Mouse (Mus musculus): ENCODE measurements around the gene Faf2. TPM values are rescaled to one million over a fixed set of nuclear protein-coding genes. Genes with fewer than 3 reads are reported as not detected.
A peak's percentile ranks its signal among the peaks of the same experiment; 100 is the strongest.
"Not testable (repeated sequence)": the region's sequence is repeated elsewhere in the genome, so short reads cannot be mapped to it uniquely, and the experiment has no call there.

The Faf2 gene
- polyA plus RNA-seq, 1 experiment from 2014 or later, result 76.0 TPM

- Histone ChIP-seq H3K4me2 (replicated peaks; ENCODE audit: low read depth, low read length) (no peak overlapping the region), H3K9me3 (ENCODE audit: low read length) (no peaks in the 10 kb centered on the region), H3K27me3 (ENCODE audit: insufficient read depth, low read length) (no peaks in the 10 kb centered on the region), H3K36me3 (ENCODE audit: insufficient read depth, low read length) (peaks cover 21% of the 10 kb centered on the region; the same call in 1 of the 2 replicates), H3K9ac (replicated peaks; ENCODE audit: low read length) (no peak overlapping the region), H3K27ac (ENCODE audit: low read length) (no peak overlapping the region), H3K4me1 (ENCODE audit: insufficient read depth, low read length) (peaks cover 5% of the 10 kb centered on the region), H3K4me3 (ENCODE audit: low read length) (no peak overlapping the region)
- ATAC-seq (ENCODE audit: low FRiP score, low TSS enrichment), result no peak
- 71% methylated on average over 4 of the region's 4 CpGs for WGBS
These were observed 17.4 kb upstream of the Faf2 start for GRCm38 (mm10) chr13:54604221-54604620.

DNA sequence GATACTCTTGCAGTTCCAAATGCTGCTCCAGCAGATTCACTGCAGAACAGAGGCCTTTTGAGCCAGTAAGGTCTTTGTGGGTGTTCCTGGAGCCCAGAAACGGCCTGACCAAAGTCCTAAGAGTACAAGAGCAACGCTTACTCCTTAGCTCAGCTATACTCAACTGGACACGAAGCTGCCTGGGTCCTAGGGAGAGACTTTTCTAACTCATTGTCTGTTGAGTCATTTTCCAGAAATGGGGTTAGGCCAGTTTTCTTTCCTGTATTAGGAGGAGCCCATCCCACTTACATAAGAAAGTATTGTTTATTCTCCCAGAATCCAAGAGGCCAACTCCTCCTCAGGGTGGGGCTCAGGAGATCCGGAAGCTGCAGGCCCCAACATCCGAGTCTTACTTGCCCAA lies 16.2 kb upstream of the Faf2 start:
- Histone ChIP-seq H3K4me3 (ENCODE audit: low read length) (no peak overlapping the region), H3K27me3 (ENCODE audit: insufficient read depth, low read length) (no peaks in the 10 kb centered on the region), H3K9ac (replicated peaks; ENCODE audit: low read length) (no peak overlapping the region), H3K9me3 (ENCODE audit: low read length) (no peaks in the 10 kb centered on the region), H3K36me3 (ENCODE audit: insufficient read depth, low read length) (peaks cover 17% of the 10 kb centered on the region; the same call in 1 of the 2 replicates), H3K27ac (ENCODE audit: low read length) (no peak overlapping the region), H3K4me2 (replicated peaks; ENCODE audit: low read depth, low read length) (no peak overlapping the region), H3K4me1 (ENCODE audit: insufficient read depth, low read length) (peaks cover 14% of the 10 kb centered on the region)
- WGBS, result 74% methylated on average over 5 of the region's 5 CpGs
- ATAC-seq (ENCODE audit: low FRiP score, low TSS enrichment), result no peak

DNA sequence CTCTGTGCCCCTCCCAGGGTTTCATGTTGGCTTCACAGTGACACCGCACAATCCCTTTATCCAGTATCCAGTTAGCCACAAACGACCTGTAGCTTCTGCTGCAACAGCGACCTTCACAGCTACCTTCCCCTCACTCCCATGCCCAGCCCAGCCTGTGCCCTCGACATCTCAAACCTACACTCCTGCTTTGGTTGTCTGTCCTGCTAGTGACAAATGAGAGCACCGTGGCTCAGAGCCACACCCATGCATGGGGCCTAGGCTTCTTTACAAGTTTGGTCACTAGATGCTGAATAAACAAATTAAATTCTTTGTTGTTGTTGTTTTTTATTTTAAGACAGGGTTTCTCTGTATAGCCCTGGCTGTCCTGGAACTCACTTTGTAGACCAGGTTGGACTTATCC lies 14.4 kb upstream of the Faf2 start:
- no peak for ATAC-seq (ENCODE audit: low FRiP score, low TSS enrichment)
- Histone ChIP-seq H3K27me3 (ENCODE audit: insufficient read depth, low read length) (no peaks in the 10 kb centered on the region), H3K4me1 (ENCODE audit: insufficient read depth, low read length) (peaks cover 21% of the 10 kb centered on the region), H3K36me3 (ENCODE audit: insufficient read depth, low read length) (peaks cover 14% of the 10 kb centered on the region; the same call in 1 of the 2 replicates), H3K4me3 (ENCODE audit: low read length) (no peak overlapping the region), H3K9ac (replicated peaks; ENCODE audit: low read length) (no peak overlapping the region), H3K27ac (ENCODE audit: low read length) (no peak overlapping the region), H3K4me2 (replicated peaks; ENCODE audit: low read depth, low read length) (no peak overlapping the region), H3K9me3 (ENCODE audit: low read length) (no peaks in the 10 kb centered on the region)
- WGBS, result 68% methylated on average over 5 of the region's 5 CpGs

DNA sequence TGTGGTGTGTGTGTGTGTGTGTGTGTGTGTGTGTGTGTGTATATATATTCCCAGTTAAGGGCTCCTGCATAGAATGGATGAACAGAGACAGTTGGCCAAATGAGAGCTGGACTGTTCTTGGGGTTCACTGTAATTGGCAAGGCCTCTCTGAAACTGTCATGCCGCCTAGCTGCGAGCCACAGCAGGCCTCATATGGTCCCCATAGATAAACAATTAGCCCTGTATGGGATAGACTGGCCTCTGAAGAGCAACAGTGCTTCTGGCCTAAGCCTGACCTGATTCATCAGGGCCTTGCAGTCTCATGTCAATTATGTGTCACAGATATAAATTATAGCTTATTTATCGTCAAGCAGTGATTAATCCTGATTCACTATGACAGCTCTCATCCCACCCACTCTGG lies 13.6 kb upstream of the Faf2 start:
- H3K4me3 ChIP-seq (ENCODE audit: low read length), result no peak overlapping the region
- H3K27ac ChIP-seq (ENCODE audit: low read length), result no peak overlapping the region
- H3K27me3 ChIP-seq (ENCODE audit: insufficient read depth, low read length), result no peaks in the 10 kb centered on the region
- H3K9ac ChIP-seq (replicated peaks; ENCODE audit: low read length), result no peak overlapping the region
- no peak for ATAC-seq (ENCODE audit: low FRiP score, low TSS enrichment)
- no peaks in the 10 kb centered on the region for H3K9me3 ChIP-seq (ENCODE audit: low read length)
- H3K4me1 ChIP-seq (ENCODE audit: insufficient read depth, low read length), result peaks cover 21% of the 10 kb centered on the region
- peaks cover 14% of the 10 kb centered on the region; the same call in 1 of the 2 replicates for H3K36me3 ChIP-seq (ENCODE audit: insufficient read depth, low read length)
- no peak overlapping the region for H3K4me2 ChIP-seq (replicated peaks; ENCODE audit: low read depth, low read length)
- 71% methylated on average over 3 of the region's 3 CpGs for WGBS

- H3K4me2 ChIP-seq (replicated peaks; ENCODE audit: low read depth, low read length), result no peak overlapping the region
- no peak for ATAC-seq (ENCODE audit: low FRiP score, low TSS enrichment)
- H3K27ac ChIP-seq (ENCODE audit: low read length), result no peak overlapping the region
These were observed 12.9 kb upstream of the Faf2 start for GRCm38 (mm10) chr13:54608666-54609065.

GRCm38 (mm10) chr13:54609301-54609700 lies 12.3 kb upstream of the Faf2 start:
- H3K36me3 ChIP-seq (ENCODE audit: insufficient read depth, low read length), result peaks cover 10% of the 10 kb centered on the region; the same call in 1 of the 2 replicates
- H3K4me2 ChIP-seq (replicated peaks; ENCODE audit: low read depth, low read length), result no peak overlapping the region
- 41% methylated on average over 1 of the region's 1 CpGs for WGBS
- no peaks in the 10 kb centered on the region for H3K27me3 ChIP-seq (ENCODE audit: insufficient read depth, low read length)
- peaks cover 21% of the 10 kb centered on the region for H3K4me1 ChIP-seq (ENCODE audit: insufficient read depth, low read length)
- no peaks in the 10 kb centered on the region for H3K9me3 ChIP-seq (ENCODE audit: low read length)
- ATAC-seq (ENCODE audit: low FRiP score, low TSS enrichment), result no peak
- H3K27ac ChIP-seq (ENCODE audit: low read length), result no peak overlapping the region
- H3K4me3 ChIP-seq (ENCODE audit: low read length), result no peak overlapping the region
- H3K9ac ChIP-seq (replicated peaks; ENCODE audit: low read length), result no peak overlapping the region

More at GRCm38 (mm10) chr13:54608666-54609065, 12.9 kb upstream of the Faf2 start:
- peaks cover 21% of the 10 kb centered on the region for H3K4me1 ChIP-seq (ENCODE audit: insufficient read depth, low read length)
- H3K36me3 ChIP-seq (ENCODE audit: insufficient read depth, low read length), result peaks cover 14% of the 10 kb centered on the region; the same call in 1 of the 2 replicates
- H3K4me3 ChIP-seq (ENCODE audit: low read length), result no peak overlapping the region
- WGBS, result 50% methylated on average over 8 of the region's 8 CpGs
- no peaks in the 10 kb centered on the region for H3K27me3 ChIP-seq (ENCODE audit: insufficient read depth, low read length)
- no peaks in the 10 kb centered on the region for H3K9me3 ChIP-seq (ENCODE audit: low read length)
- H3K9ac ChIP-seq (replicated peaks; ENCODE audit: low read length), result no peak overlapping the region

GRCm38 (mm10) chr13:54610613-54610971 lies 11.0 kb upstream of the Faf2 start:
- H3K4me2 ChIP-seq (replicated peaks; ENCODE audit: low read depth, low read length), result peak overlapping the region; percentile 84
- H3K4me3 ChIP-seq (ENCODE audit: low read length), result peak overlapping the region; percentile 74
- 11% methylated on average over 13 of the region's 13 CpGs for WGBS
- H3K9ac ChIP-seq (replicated peaks; ENCODE audit: low read length), result peak overlapping the region; percentile 80
- H3K4me1 ChIP-seq (ENCODE audit: insufficient read depth, low read length), result peaks cover 21% of the 10 kb centered on the region
- H3K27ac ChIP-seq (ENCODE audit: low read length), result 0 out of 2 replicates have a peak overlapping the region, but pooled peaks have one; percentile 63
- 0 out of 2 replicates have a peak, but pooled peaks cover 3% of the 10 kb centered on the region for H3K36me3 ChIP-seq (ENCODE audit: insufficient read depth, low read length)
- no peak for ATAC-seq (ENCODE audit: low FRiP score, low TSS enrichment)
- H3K27me3 ChIP-seq (ENCODE audit: insufficient read depth, low read length), result no peaks in the 10 kb centered on the region
- no peaks in the 10 kb centered on the region for H3K9me3 ChIP-seq (ENCODE audit: low read length)

DNA sequence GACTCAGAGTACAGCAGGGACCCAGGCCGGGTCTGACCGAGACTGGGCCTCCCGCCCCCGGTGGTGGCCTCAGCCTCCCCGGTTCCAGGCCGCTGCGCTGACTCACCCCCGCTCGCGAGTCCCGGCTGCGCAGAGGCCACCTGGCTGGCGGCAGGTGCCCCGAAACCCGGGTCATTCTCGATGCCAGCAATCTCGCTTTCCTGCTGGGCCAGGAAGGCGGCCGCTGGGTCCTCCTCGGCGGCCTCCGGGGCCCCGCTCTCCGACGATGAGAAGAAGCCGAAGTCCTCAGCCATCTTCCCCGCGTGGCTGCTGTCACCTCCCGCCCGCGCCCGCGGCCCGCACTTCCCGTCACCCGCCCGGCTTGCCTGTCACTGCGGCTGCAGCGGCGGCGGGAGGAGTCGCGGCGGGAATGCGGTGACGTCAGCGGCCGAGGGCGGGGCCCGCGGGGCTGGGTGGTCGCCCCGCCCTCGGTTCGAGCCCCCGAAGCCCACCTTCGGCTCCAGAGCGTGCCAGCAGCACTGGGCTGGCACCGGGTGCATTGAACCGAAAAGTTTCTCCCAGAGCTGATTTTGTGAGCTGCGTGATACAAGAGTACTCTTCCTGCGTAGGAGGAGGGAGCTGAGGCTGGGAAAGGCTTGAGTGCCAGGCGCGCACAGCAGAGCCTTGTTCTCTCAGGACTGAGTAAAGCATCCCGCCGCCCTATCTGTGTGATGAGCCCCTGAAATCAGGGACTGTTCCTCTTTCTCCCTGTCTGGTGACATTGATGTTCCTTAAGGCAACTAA lies 10.4 kb upstream of the Faf2 start, which contains the start of gene Cltb:
Cltb (minus strand) TSS at position 373 of the 783 bp plus-strand sequence.
- H3K4me3 ChIP-seq (ENCODE audit: low read length), result peak within 1 kb of the TSS; percentile 74
- peak within 1 kb of the TSS; percentile 80 for H3K9ac ChIP-seq (replicated peaks; ENCODE audit: low read length)
- WGBS, result under 1% methylated on average over 63 of the region's 66 CpGs
- peaks cover 21% of the 10 kb centered on the region for H3K4me1 ChIP-seq (ENCODE audit: insufficient read depth, low read length)
- H3K27ac ChIP-seq (ENCODE audit: low read length), result peak within 1 kb of the TSS; percentile 63
- no peaks in the 10 kb centered on the region for H3K27me3 ChIP-seq (ENCODE audit: insufficient read depth, low read length)
- peak; percentile 79 for ATAC-seq (ENCODE audit: low FRiP score, low TSS enrichment)
- H3K36me3 ChIP-seq (ENCODE audit: insufficient read depth, low read length), result 0 out of 2 replicates have a peak, but pooled peaks cover 3% of the 10 kb centered on the region
- peak within 1 kb of the TSS; percentile 84 for H3K4me2 ChIP-seq (replicated peaks; ENCODE audit: low read depth, low read length)
- H3K9me3 ChIP-seq (ENCODE audit: low read length), result no peaks in the 10 kb centered on the region

GRCm38 (mm10) chr13:54613141-54613540 lies 8.4 kb upstream of the Faf2 start:
- 86% methylated on average over 8 of the region's 8 CpGs for WGBS
- not testable (repeated sequence) for H3K36me3 ChIP-seq (ENCODE audit: insufficient read depth, low read length)

GRCm38 (mm10) chr13:54616307-54616706 lies 5.3 kb upstream of the Faf2 start:
- H3K27ac ChIP-seq (ENCODE audit: low read length), result no peak overlapping the region
- no peak for ATAC-seq (ENCODE audit: low FRiP score, low TSS enrichment)
- 78% methylated on average over 8 of the region's 8 CpGs for WGBS

More at GRCm38 (mm10) chr13:54613141-54613540, 8.4 kb upstream of the Faf2 start:
- not testable (repeated sequence) for H3K9ac ChIP-seq (replicated peaks; ENCODE audit: low read length); ATAC-seq (ENCODE audit: low FRiP score, low TSS enrichment); H3K4me3 ChIP-seq (ENCODE audit: low read length); H3K27ac ChIP-seq (ENCODE audit: low read length); H3K9me3 ChIP-seq (ENCODE audit: low read length); H3K4me2 ChIP-seq (replicated peaks; ENCODE audit: low read depth, low read length); H3K27me3 ChIP-seq (ENCODE audit: insufficient read depth, low read length)
- peaks cover 21% of the 10 kb centered on the region for H3K4me1 ChIP-seq (ENCODE audit: insufficient read depth, low read length)

More at GRCm38 (mm10) chr13:54616307-54616706, 5.3 kb upstream of the Faf2 start:
- no peaks in the 10 kb centered on the region for H3K9me3 ChIP-seq (ENCODE audit: low read length)
- no peaks in the 10 kb centered on the region for H3K27me3 ChIP-seq (ENCODE audit: insufficient read depth, low read length)
- no peaks in the 10 kb centered on the region for H3K36me3 ChIP-seq (ENCODE audit: insufficient read depth, low read length)
- H3K9ac ChIP-seq (replicated peaks; ENCODE audit: low read length), result no peak overlapping the region
- no peak overlapping the region for H3K4me2 ChIP-seq (replicated peaks; ENCODE audit: low read depth, low read length)
- peaks cover 7% of the 10 kb centered on the region for H3K4me1 ChIP-seq (ENCODE audit: insufficient read depth, low read length)
- H3K4me3 ChIP-seq (ENCODE audit: low read length), result no peak overlapping the region
